Mouse (Mus musculus) thymus, adult 2 months (tissue): ENCODE data around the gene Arhgef6.

Source experiments
- CTCF ChIP-seq: fragments of 200-500 bp; IDR thresholded peaks from 2 replicates; pipeline ENCODE4 v1.5.1; 2012; ENCODE audit warnings: mild to moderate bottlenecking, control low read depth, low read length, moderate library complexity, borderline replicate concordance; ENCODE audit not compliant: control insufficient read depth, poor library complexity, insufficient read depth; ENCODE audit errors: extremely low read depth
- POLR2A ChIP-seq: fragments of 200-500 bp; IDR thresholded peaks from 2 replicates; pipeline ENCODE4 v1.6.1; 2012; ENCODE audit warnings: mild to moderate bottlenecking, low read length, control low read depth, moderate library complexity; ENCODE audit not compliant: control insufficient read depth, poor library complexity, insufficient read depth; ENCODE audit errors: extremely low read depth

GRCm38 (mm10) chrX:57303188-57303878 is 35.2 kb downstream of the Arhgef6 start:
- TF ChIP-seq POLR2A, result no peak
- TF ChIP-seq CTCF, result no peak
